Mouse (Mus musculus) intestine, postnatal 0 days (tissue): Measurements from ENCODE around the gene Nr6a1. TPM values are rescaled to one million over a fixed set of nuclear protein-coding genes. Genes with fewer than 3 reads are reported as not detected.

Experiments
- ATAC-seq: fragments of 200-750 bp; cut with Nextera tagmentation; 2 replicates; pipeline ENCODE4 v1.8.0; 2017; ENCODE audit warnings: mild to moderate bottlenecking, moderate TSS enrichment, moderate library complexity
- H3K27ac ChIP-seq: fragments of 300-500 bp; sonication (generic); 2 replicates; pipeline ENCODE4 v1.5.1; 2014; ENCODE audit warnings: mild to moderate bottlenecking, low read depth, low read length, moderate library complexity
- H3K27me3 ChIP-seq: fragments of 300-500 bp; sonication (generic); replicated peaks from 2 replicates; pipeline ENCODE4 v1.6.1; 2014; ENCODE audit warnings: low read length, mixed read lengths; ENCODE audit not compliant: control insufficient read depth, insufficient read depth
- H3K36me3 ChIP-seq: fragments of 300-500 bp; sonication (generic); 2 replicates; pipeline ENCODE4 v1.6.1; 2014; ENCODE audit warnings: mild to moderate bottlenecking, moderate library complexity; ENCODE audit not compliant: control insufficient read depth, insufficient read depth
- H3K4me1 ChIP-seq: fragments of 300-500 bp; sonication (generic); replicated peaks from 2 replicates; pipeline ENCODE4 v1.6.1; 2014; ENCODE audit warnings: antibody characterized with exemption, low read length, mixed read lengths; ENCODE audit not compliant: control insufficient read depth, insufficient read depth
- H3K4me2 ChIP-seq: fragments of 300-500 bp; sonication (generic); replicated peaks from 2 replicates; pipeline ENCODE4 v1.6.1; 2014; ENCODE audit warnings: low read depth, mild to moderate bottlenecking, moderate library complexity
- H3K4me3 ChIP-seq: fragments of 300-500 bp; sonication (generic); 2 replicates; pipeline ENCODE4 v1.5.1; 2014; ENCODE audit warnings: low read depth, low read length
- H3K9ac ChIP-seq: fragments of 300-500 bp; sonication (generic); 2 replicates; pipeline ENCODE4 v1.6.1; 2014; ENCODE audit warnings: mild to moderate bottlenecking, low read depth, low read length
- H3K9me3 ChIP-seq: fragments of 300-500 bp; sonication (generic); 2 replicates; pipeline ENCODE4 v1.6.1; 2016; ENCODE audit warnings: mixed run types; ENCODE audit not compliant: control insufficient read depth
- CTCF ChIP-seq: sonication (generic); IDR thresholded peaks from 2 replicates; pipeline ENCODE4 v1.5.1; 2016; ENCODE audit warnings: low read depth, mild to moderate bottlenecking, control low read depth, antibody characterized with exemption, moderate library complexity
- WGBS: fragments of 180-500 bp; shearing (Covaris S2); extraction: QIAGEN DNeasy Blood & Tissue Kit; methylation state at CpG from one replicate; pipeline ENCODE4 v1.1.7; 2014; 5-methylcytosine and 5-hydroxymethylcytosine counted together
- polyA plus RNA-seq: library from polyadenylated mRNA; unstranded; fragments of >200 nt; fragmentation: Nextera tagmentation; extraction: Ambion mirVana; gene quantifications from 2 replicates; pipeline ENCODE4 v1.2.1, GENCODE M21; 2015

Gene Nr6a1
- polyA plus RNA-seq, 1 experiment from 2014 or later: 1.7 TPM

- Histone ChIP-seq H3K4me2 (no peak overlapping the region), H3K4me1 (no peaks in the 10 kb centered on the region), H3K9me3 (no peaks in the 10 kb centered on the region), H3K36me3 (no peaks in the 10 kb centered on the region), H3K4me3 (no peak overlapping the region), H3K9ac (no peak overlapping the region), H3K27ac (no peak overlapping the region), H3K27me3 (no peaks in the 10 kb centered on the region)
- WGBS: 67% methylated on average over 2 of the region's 2 CpGs
- TF ChIP-seq CTCF: no peak
- no peak for ATAC-seq
Measured at GRCm38 (mm10) chr2:38774936-38775335, 152.6 kb downstream of the Nr6a1 start.

GRCm38 (mm10) chr2:38771478-38771797, 156.1 kb downstream of the Nr6a1 start:
- ATAC-seq: no peak
- TF ChIP-seq CTCF: no peak

DNA sequence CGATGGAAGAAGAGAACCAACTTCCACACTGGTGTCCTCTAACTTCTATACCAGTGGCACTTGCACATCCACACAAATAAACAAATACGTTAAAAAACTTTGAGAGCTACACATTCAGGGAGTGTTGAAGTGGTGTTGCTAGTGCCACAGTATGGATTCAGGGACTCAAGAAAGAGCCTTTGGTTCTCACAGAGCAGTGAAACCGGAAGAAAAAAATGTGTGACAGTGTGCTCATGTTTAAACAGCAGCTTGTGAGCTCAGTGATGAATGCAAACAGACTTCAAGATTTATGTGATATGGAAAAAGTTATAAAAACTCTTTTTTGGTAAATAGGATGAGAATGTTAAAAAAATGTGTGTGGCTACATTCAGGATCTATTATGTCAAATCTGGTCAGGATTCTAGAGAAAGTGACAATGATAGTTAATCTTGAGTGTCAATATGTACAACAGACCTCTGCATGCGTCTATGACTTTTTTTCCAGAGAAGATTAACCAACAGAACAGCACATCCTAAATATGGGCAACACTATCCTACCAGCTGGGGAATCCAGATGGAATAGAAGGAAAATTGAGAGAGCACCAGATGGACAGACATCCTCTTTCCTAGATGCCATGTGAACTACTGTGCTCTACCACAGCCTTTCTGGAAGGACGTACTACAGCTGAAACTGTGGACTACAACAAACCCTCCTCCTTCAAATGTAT, 156.6 kb downstream of the Nr6a1 start:
- no peak for TF ChIP-seq CTCF
- Histone ChIP-seq H3K9ac (no peak overlapping the region), H3K4me1 (no peaks in the 10 kb centered on the region), H3K4me3 (no peak overlapping the region), H3K27me3 (no peaks in the 10 kb centered on the region), H3K36me3 (no peaks in the 10 kb centered on the region), H3K9me3 (no peaks in the 10 kb centered on the region), H3K4me2 (no peak overlapping the region), H3K27ac (no peak overlapping the region)
- 60% methylated on average over 5 of the region's 5 CpGs for WGBS
- ATAC-seq: no peak

More at GRCm38 (mm10) chr2:38771478-38771797, 156.1 kb downstream of the Nr6a1 start:
- Histone ChIP-seq H3K36me3 (no peaks in the 10 kb centered on the region), H3K9ac (no peak overlapping the region), H3K9me3 (no peaks in the 10 kb centered on the region), H3K27ac (no peak overlapping the region), H3K27me3 (no peaks in the 10 kb centered on the region), H3K4me3 (no peak overlapping the region), H3K4me2 (no peak overlapping the region), H3K4me1 (no peaks in the 10 kb centered on the region)
- 57% methylated on average over 2 of the region's 2 CpGs for WGBS

DNA sequence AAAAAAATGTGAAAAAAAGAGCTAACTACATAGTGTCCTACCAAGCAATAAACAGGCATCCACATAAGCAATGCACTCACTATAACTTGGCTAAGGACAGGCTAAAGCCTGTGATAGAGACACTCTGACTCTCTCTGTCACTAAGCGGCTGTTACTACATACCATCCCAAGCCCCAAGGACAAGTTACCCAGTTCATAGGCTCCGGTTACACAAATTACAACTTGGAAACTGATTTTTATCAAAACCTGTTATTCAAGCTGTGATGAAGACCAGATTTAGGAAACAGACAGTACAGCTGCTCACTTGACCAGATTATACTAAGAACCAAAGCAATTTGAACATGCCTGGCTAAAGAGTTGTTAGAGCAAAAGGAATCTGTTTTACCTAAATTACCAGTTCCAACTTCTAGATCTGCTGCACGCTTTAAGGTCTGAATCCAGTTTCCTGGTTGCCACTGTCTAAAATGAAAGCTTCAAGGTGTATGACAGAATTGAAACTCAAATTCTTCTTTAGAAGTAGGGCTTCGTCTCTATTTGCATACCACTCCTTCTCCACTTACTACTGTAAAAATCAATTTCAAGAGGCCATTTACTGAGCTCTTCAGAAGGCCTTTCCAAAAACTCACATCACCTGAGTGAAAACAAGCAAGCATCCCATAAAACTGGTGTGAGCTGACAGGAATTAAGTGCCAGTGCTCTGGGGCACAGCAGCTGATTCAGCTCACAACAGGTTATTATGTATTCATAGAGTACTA, 160.1 kb downstream of the Nr6a1 start:
- Histone ChIP-seq H3K27ac (no peak overlapping the region), H3K9me3 (no peaks in the 10 kb centered on the region), H3K9ac (no peak overlapping the region), H3K4me1 (no peaks in the 10 kb centered on the region), H3K4me3 (no peak overlapping the region), H3K36me3 (no peaks in the 10 kb centered on the region), H3K4me2 (no peak overlapping the region), H3K27me3 (no peaks in the 10 kb centered on the region)
- ATAC-seq: no peak
- TF ChIP-seq CTCF: no peak
- WGBS: 56% methylated on average over 4 of the region's 4 CpGs

DNA sequence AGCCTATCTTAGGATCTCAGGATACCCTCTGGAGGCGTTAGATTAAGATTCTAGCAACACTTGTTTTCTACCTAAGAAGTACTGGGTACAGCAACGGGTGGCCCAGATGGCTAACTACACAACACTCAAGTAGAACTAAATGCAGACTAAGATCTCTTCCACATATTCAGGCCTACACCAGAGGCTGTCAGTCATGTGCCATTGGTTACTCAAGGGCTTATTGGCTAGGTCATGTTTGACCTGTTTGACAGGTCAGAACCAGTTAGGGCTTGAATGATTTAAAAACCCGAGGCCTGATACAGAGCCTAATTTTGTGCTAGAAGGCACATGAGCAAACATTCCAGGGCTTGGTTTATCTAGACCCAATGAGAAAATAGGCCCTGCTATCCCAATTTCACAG, 187.6 kb downstream of the Nr6a1 start:
- H3K9me3 ChIP-seq: no peaks in the 10 kb centered on the region
- H3K27me3 ChIP-seq: no peaks in the 10 kb centered on the region
- H3K9ac ChIP-seq: no peak overlapping the region
- no peak overlapping the region for H3K27ac ChIP-seq
- WGBS: 70% methylated on average over 3 of the region's 3 CpGs
- TF ChIP-seq CTCF: no peak
- H3K4me2 ChIP-seq: no peak overlapping the region
- no peak overlapping the region for H3K4me3 ChIP-seq
- ATAC-seq: no peak
- no peaks in the 10 kb centered on the region for H3K4me1 ChIP-seq
- H3K36me3 ChIP-seq: peaks cover 33% of the 10 kb centered on the region

DNA sequence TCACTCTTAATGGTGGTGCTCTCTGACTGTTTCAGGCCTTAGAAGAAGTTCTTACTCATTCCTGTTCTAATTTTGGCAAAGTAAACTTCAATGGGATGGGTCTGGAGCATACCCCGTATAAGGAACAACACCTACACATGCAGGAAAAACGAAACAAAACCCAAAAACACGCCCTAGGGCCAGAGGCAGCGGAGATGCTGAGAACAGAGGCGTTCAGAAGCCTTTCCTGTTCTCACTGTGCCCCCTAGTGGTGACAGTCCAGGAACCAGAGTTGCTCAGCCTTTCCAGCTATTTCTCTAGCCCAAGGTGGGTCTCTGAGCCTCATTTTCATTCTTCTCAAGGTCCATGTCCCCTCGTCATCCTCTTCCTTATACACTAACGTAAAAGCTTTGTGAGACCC, 188.1 kb downstream of the Nr6a1 start:
- 28% methylated on average over 7 of the region's 7 CpGs for WGBS
- Histone ChIP-seq H3K27ac (no peak overlapping the region), H3K9me3 (no peaks in the 10 kb centered on the region), H3K27me3 (no peaks in the 10 kb centered on the region), H3K9ac (no peak overlapping the region), H3K4me2 (no peak overlapping the region), H3K4me1 (no peaks in the 10 kb centered on the region), H3K4me3 (no peak overlapping the region), H3K36me3 (peaks cover 33% of the 10 kb centered on the region)
- ATAC-seq: no peak
- peak; percentile 91 for TF ChIP-seq CTCF
